Mouse (Mus musculus): ENCODE results near the gene Ythdc1.
"Not testable (repeated sequence)": the region's sequence is repeated elsewhere in the genome, so short reads cannot be mapped to it uniquely, and the experiment has no call there.

GRCm38 (mm10) chr5:86841261-86841660, 37.2 kb downstream of the Ythdc1 start:
- TF ChIP-seq KAT2A (IDR thresholded peaks at IDR 0.05; ENCODE audit: insufficient replicate concordance, low read length); MYC (IDR thresholded peaks at IDR 0.05; ENCODE audit: low read depth, low read length); RAD21 (IDR thresholded peaks at IDR 0.05; ENCODE audit: low read depth, low read length); POLR2A (IDR thresholded peaks at IDR 0.05; ENCODE audit: low read depth, low read length): not testable (repeated sequence)
- peak in 1 of 2 experiments; percentile 27; a peak in 2 of 4 replicates for TF ChIP-seq CTCF (conservative IDR thresholded peaks at IDR 0.05 in 1 of 2, IDR thresholded peaks at IDR 0.05 in 1 of 2; ENCODE audit: low read depth in 2 of 2, low read length in 2 of 2)

All from CH12.LX (cell line).